Mouse (Mus musculus) midbrain, postnatal 0 days (tissue): ENCODE measurements at regions not wholly inside any gene's neighbourhood (a gene's known extent, or its start where the extent isn't known, plus 50 kb on each side); places are given as distances from the start of the nearest gene placed in this dataset.
A peak's percentile ranks its signal among the peaks of the same experiment; 100 is the strongest.

Experiments
- ATAC-seq: fragments of 200-750 bp; cut with Nextera tagmentation; 2 replicates; pipeline ENCODE4 v1.8.0; 2017; ENCODE audit warnings: moderate number of reproducible peaks, mild to moderate bottlenecking, moderate TSS enrichment, moderate library complexity; ENCODE audit not compliant: low FRiP score
- DNase-seq: peaks from one replicate; pipeline ENCODE4 v3.0.0-alpha.2; 2015; ENCODE audit warnings: low spot score
- H3K27ac ChIP-seq: fragments of 300-500 bp; sonication (generic); 2 replicates; pipeline ENCODE4 v1.5.1; 2014; ENCODE audit warnings: low read depth, mild to moderate bottlenecking, low read length, mixed read lengths
- H3K27me3 ChIP-seq: fragments of 300-500 bp; sonication (generic); 2 replicates; pipeline ENCODE4 v1.6.1; 2014; ENCODE audit warnings: low read length, control low read depth, mixed read lengths; ENCODE audit not compliant: insufficient read depth
- H3K36me3 ChIP-seq: fragments of 300-500 bp; sonication (generic); 2 replicates; pipeline ENCODE4 v1.6.1; 2014; ENCODE audit warnings: low read length, control low read depth, mixed read lengths; ENCODE audit not compliant: insufficient read depth
- H3K4me1 ChIP-seq: fragments of 300-500 bp; sonication (generic); 2 replicates; pipeline ENCODE4 v1.6.1; 2014; ENCODE audit warnings: mild to moderate bottlenecking, control low read depth, antibody characterized with exemption, low read length, mixed read lengths; ENCODE audit not compliant: insufficient read depth
- H3K4me2 ChIP-seq: fragments of 300-500 bp; sonication (generic); 2 replicates; pipeline ENCODE4 v1.6.1; 2014; ENCODE audit warnings: low read depth, mild to moderate bottlenecking, low read length, mixed read lengths; ENCODE audit not compliant: poor library complexity, severe bottlenecking
- H3K4me3 ChIP-seq: fragments of 300-500 bp; sonication (generic); 2 replicates; pipeline ENCODE4 v1.5.1; 2014; ENCODE audit warnings: low read depth, mild to moderate bottlenecking, low read length, moderate library complexity
- H3K9ac ChIP-seq: fragments of 300-500 bp; sonication (generic); replicated peaks from 2 replicates; pipeline ENCODE4 v1.6.1; 2014; ENCODE audit warnings: mild to moderate bottlenecking, low read length, moderate library complexity, mixed read lengths; ENCODE audit not compliant: poor library complexity, severe bottlenecking
- H3K9me3 ChIP-seq: fragments of 300-500 bp; sonication (generic); 2 replicates; pipeline ENCODE4 v1.6.1; 2016; ENCODE audit warnings: low read length, control low read depth
- CTCF ChIP-seq: IDR thresholded peaks from 2 replicates; pipeline ENCODE4 v1.5.1; 2016; ENCODE audit warnings: antibody characterized with exemption, mild to moderate bottlenecking
- WGBS: fragments of 180-500 bp; shearing (Covaris S2); extraction: QIAGEN DNeasy Blood & Tissue Kit; methylation state at CpG from one replicate; pipeline ENCODE4 v1.1.7; 2014; 5-methylcytosine and 5-hydroxymethylcytosine counted together

GRCm38 (mm10) chr10:65716914-65717610 is 1378.9 kb upstream of the Jmjd1c start:
- ATAC-seq (no peak), DNase-seq (no peak)
- H3K9me3 ChIP-seq, result no peaks in the 10 kb centered on the region
- H3K36me3 ChIP-seq, result no peaks in the 10 kb centered on the region
- no peak overlapping the region for H3K4me3 ChIP-seq
- H3K4me1 ChIP-seq, result no peaks in the 10 kb centered on the region
- no peak for TF ChIP-seq CTCF
- no peak overlapping the region for H3K4me2 ChIP-seq
- whole genome bisulfite sequencing, result 85% methylated on average over 6 of the region's 6 CpGs
- H3K27me3 ChIP-seq, result no peaks in the 10 kb centered on the region
- H3K9ac ChIP-seq, result no peak overlapping the region
- no peak overlapping the region for H3K27ac ChIP-seq

GRCm38 (mm10) chr10:65722496-65722895 is 1373.4 kb upstream of the Jmjd1c start:
- TF ChIP-seq CTCF, result no peak
- H3K27me3 ChIP-seq, result no peaks in the 10 kb centered on the region
- H3K4me3 ChIP-seq, result no peak overlapping the region
- no peak for DNase-seq
- H3K36me3 ChIP-seq, result no peaks in the 10 kb centered on the region
- no peak overlapping the region for H3K27ac ChIP-seq
- 79% methylated on average over 2 of the region's 2 CpGs for WGBS
- H3K4me2 ChIP-seq, result no peak overlapping the region
- no peaks in the 10 kb centered on the region for H3K9me3 ChIP-seq
- ATAC-seq, result no peak
- no peaks in the 10 kb centered on the region for H3K4me1 ChIP-seq
- no peak overlapping the region for H3K9ac ChIP-seq

- Histone ChIP-seq H3K4me3 (no peak overlapping the region), H3K4me2 (no peak overlapping the region), H3K36me3 (no peaks in the 10 kb centered on the region), H3K4me1 (no peaks in the 10 kb centered on the region), H3K27me3 (no peaks in the 10 kb centered on the region), H3K9ac (no peak overlapping the region), H3K9me3 (no peaks in the 10 kb centered on the region), H3K27ac (no peak overlapping the region)
- peak; percentile 59 for TF ChIP-seq CTCF
- ATAC-seq, result no peak
- DNase-seq, result peak; percentile 41
- WGBS, result 36% methylated on average over 4 of the region's 4 CpGs
Observed at GRCm38 (mm10) chr10:65769451-65769850, 1326.5 kb upstream of the Jmjd1c start.

- 89% methylated on average over 5 of the region's 5 CpGs for WGBS
- Histone ChIP-seq H3K27me3 (no peaks in the 10 kb centered on the region), H3K9ac (no peak overlapping the region), H3K4me2 (no peak overlapping the region), H3K9me3 (no peaks in the 10 kb centered on the region), H3K4me3 (no peak overlapping the region), H3K4me1 (no peaks in the 10 kb centered on the region), H3K36me3 (no peaks in the 10 kb centered on the region), H3K27ac (no peak overlapping the region)
- no peak for TF ChIP-seq CTCF
- DNase-seq (no peak), ATAC-seq (no peak)
Observed at GRCm38 (mm10) chr10:65771936-65772335, 1324.0 kb upstream of the Jmjd1c start.

DNA sequence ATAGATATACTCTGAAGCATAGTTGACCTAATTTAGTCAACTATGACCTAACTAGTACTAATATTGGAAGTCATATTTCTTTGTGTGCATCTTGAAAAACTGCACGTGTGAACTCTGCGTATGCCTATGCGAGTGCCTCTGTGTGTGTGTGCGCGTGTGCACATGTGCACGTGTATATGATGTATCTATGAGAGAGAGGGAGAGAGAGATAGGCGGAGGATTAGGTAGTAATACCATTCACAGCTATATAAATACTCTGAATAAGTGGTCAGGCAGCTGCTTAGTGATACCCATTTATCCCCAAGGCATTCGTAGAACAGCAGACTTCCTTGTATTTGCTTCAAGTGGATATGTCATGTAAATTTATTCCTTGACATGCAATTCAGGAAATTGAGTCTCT is 1310.9 kb upstream of the Jmjd1c start:
- WGBS, result 93% methylated on average over 8 of the region's 8 CpGs
- no peak overlapping the region for H3K4me3 ChIP-seq
- no peaks in the 10 kb centered on the region for H3K27me3 ChIP-seq
- no peak for DNase-seq
- no peak overlapping the region for H3K27ac ChIP-seq
- no peak overlapping the region for H3K4me2 ChIP-seq
- TF ChIP-seq CTCF, result no peak
- H3K36me3 ChIP-seq, result no peaks in the 10 kb centered on the region
- no peak overlapping the region for H3K9ac ChIP-seq
- H3K9me3 ChIP-seq, result no peaks in the 10 kb centered on the region
- no peaks in the 10 kb centered on the region for H3K4me1 ChIP-seq
- ATAC-seq, result no peak
